Mouse (Mus musculus): ENCODE measurements around the gene Atxn2. TPM values are rescaled to one million over a fixed set of nuclear protein-coding genes. Genes with fewer than 3 reads are reported as not detected.
A peak's percentile ranks its signal among the peaks of the same experiment; 100 is the strongest.
"Not testable (repeated sequence)": the region's sequence is repeated elsewhere in the genome, so short reads cannot be mapped to it uniquely, and the experiment has no call there.

Gene Atxn2
- total and polyA plus RNA-seq, 2 experiments from 2014 or later, result 80.3 to 92.3 TPM

DNA sequence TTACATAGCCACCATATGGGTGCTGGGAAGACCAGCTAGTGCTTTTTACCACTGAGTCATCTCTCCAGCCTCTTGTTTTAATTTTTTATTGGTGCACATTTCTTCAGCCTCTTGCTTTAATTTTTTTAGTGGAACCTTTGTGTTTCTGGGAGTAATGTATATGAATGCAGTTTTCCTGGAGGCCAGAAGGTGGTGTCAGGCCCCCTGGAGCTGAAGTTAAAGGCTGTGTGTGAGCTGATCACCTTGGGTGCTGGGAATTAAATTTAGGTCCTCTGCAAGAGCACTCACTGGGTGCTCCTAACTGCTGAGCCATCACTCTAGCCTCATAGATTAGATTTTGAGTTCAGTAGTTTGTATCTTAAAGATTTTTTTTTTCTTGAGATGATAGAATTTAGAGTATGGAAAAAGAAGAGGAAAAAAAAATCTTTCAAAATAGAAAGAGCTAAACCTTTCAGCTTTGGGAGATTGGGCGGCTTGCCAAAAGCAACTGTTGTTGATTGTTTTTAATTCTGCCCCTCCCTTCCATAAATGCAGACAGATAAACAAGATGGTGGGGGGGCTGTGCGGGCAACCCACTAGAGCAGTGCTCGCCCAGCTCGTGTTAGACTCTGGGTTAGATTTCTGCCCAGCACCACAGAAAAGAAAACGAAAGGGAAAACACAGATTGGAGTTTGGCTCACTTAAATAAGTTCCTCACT is 9.9 kb downstream of the Atxn2 start:
- WGBS, result 78% methylated on average over 5 of the region's 5 CpGs
- H3K36me3 ChIP-seq (ENCODE audit: insufficient read depth), result no peaks in the 10 kb centered on the region
- ATAC-seq, result no peak
- H3K9ac ChIP-seq, result no peak overlapping the region
- no peak overlapping the region for H3K4me3 ChIP-seq (ENCODE audit: low read depth, low read length)
- H3K27me3 ChIP-seq (ENCODE audit: insufficient read depth, low read length), result no peaks in the 10 kb centered on the region
- 0 out of 2 replicates have a peak, but pooled peaks have one; percentile 8 for TF ChIP-seq CTCF (IDR thresholded peaks at IDR 0.05; ENCODE audit: low read depth)
- H3K27ac ChIP-seq (ENCODE audit: low read depth, low read length), result no peak overlapping the region
- H3K4me1 ChIP-seq (ENCODE audit: insufficient read depth), result peaks cover 9% of the 10 kb centered on the region; the same call in 1 of the 2 replicates
- no peak overlapping the region for H3K4me2 ChIP-seq (ENCODE audit: low read depth)
- DNase-seq, result no peak
- H3K9me3 ChIP-seq (ENCODE audit: low read length), result no peaks in the 10 kb centered on the region

DNA sequence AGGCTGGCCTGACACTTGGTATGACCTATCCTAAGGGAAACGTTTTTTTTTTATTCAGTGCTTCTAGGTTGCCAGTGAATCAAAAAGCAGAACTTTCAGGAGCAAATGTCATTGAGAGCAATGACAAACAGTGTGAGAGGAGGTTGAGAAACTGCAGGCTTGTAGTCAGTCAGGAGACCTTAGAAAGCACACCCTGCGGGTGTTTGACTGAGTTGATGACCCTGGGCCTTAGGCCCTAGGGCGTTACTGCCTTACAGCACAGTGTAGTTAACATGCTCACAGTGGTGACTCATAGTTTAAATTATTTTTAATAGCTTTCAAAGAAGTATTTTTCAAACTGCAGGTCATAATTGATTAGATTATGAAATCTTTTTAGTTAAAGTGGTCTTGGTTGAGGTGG is 10.7 kb downstream of the Atxn2 start:
- H3K4me3 ChIP-seq (ENCODE audit: low read depth, low read length), result no peak overlapping the region
- H3K9me3 ChIP-seq (ENCODE audit: low read length), result no peaks in the 10 kb centered on the region
- no peak overlapping the region for H3K9ac ChIP-seq
- no peak overlapping the region for H3K4me2 ChIP-seq (ENCODE audit: low read depth)
- H3K36me3 ChIP-seq (ENCODE audit: insufficient read depth), result no peaks in the 10 kb centered on the region
- ATAC-seq (no peak), DNase-seq (no peak)
- no peak for TF ChIP-seq CTCF (IDR thresholded peaks at IDR 0.05; ENCODE audit: low read depth)
- 0 out of 2 replicates have a peak, but pooled peaks cover 2% of the 10 kb centered on the region for H3K4me1 ChIP-seq (ENCODE audit: insufficient read depth)
- H3K27me3 ChIP-seq (ENCODE audit: insufficient read depth, low read length), result no peaks in the 10 kb centered on the region
- H3K27ac ChIP-seq (ENCODE audit: low read depth, low read length), result no peak overlapping the region
- WGBS, result 79% methylated on average over 3 of the region's 3 CpGs

DNA sequence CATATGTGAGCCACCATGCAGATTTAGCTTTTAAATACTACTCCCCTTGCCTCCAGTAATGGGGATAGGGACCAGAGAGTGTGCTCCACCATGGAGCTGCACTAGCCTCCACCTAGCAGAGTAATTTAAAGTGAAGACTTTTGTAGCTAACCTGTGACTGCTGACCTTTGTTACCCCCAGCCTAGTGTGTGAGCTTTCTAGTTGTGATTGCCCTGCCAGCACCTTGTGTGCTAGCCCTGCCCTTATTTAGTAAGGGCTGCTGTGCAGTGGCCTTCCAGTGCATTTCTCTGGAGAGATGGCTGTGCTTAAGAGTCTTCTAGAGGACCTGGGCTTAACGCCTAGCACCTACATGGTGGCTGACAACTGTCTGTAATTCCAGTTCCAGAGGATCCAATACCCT is 13.5 kb downstream of the Atxn2 start:
- TF ChIP-seq CTCF (IDR thresholded peaks at IDR 0.05; ENCODE audit: low read depth), result no peak
- H3K9ac ChIP-seq, result no peak overlapping the region
- no peak overlapping the region for H3K27ac ChIP-seq (ENCODE audit: low read depth, low read length)
- H3K27me3 ChIP-seq (ENCODE audit: insufficient read depth, low read length), result no peaks in the 10 kb centered on the region
- H3K9me3 ChIP-seq (ENCODE audit: low read length), result no peaks in the 10 kb centered on the region
- ATAC-seq (no peak), DNase-seq (no peak)
- H3K4me2 ChIP-seq (ENCODE audit: low read depth), result no peak overlapping the region
- H3K4me3 ChIP-seq (ENCODE audit: low read depth, low read length), result no peak overlapping the region
- no peaks in the 10 kb centered on the region for H3K36me3 ChIP-seq (ENCODE audit: insufficient read depth)
- no peaks in the 10 kb centered on the region for H3K4me1 ChIP-seq (ENCODE audit: insufficient read depth)
- 91% methylated on average over 1 of the region's 1 CpGs for WGBS

DNA sequence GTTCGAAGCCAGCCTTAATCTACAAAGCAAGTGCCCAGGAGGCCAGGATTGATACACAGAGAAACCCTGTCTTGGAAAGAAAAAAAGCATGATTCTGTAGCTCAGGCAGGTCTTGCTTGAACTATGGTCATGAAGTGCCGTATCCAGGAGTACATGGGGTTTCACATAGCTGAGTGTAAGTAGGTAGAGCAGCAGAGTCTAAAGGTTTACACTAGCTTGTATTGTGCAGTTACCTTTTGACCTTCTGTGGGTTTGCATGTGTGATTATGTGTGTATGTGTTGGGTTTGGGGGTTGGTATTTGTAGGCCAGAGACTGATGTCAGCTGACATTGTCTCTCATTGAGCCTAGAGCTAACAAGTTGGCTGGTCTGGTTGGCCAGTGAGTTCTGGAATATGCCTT is 18.9 kb downstream of the Atxn2 start:
- DNase-seq, result no peak
- H3K4me1 ChIP-seq (ENCODE audit: insufficient read depth), result no peaks in the 10 kb centered on the region
- H3K27ac ChIP-seq (ENCODE audit: low read depth, low read length), result no peak overlapping the region
- H3K4me2 ChIP-seq (ENCODE audit: low read depth), result no peak overlapping the region
- no peaks in the 10 kb centered on the region for H3K36me3 ChIP-seq (ENCODE audit: insufficient read depth)
- no peak for TF ChIP-seq CTCF (IDR thresholded peaks at IDR 0.05; ENCODE audit: low read depth)
- H3K9ac ChIP-seq, result no peak overlapping the region
- no peaks in the 10 kb centered on the region for H3K9me3 ChIP-seq (ENCODE audit: low read length)
- 99% methylated on average over 2 of the region's 2 CpGs for WGBS
- ATAC-seq, result no peak
- no peaks in the 10 kb centered on the region for H3K27me3 ChIP-seq (ENCODE audit: insufficient read depth, low read length)
- H3K4me3 ChIP-seq (ENCODE audit: low read depth, low read length), result no peak overlapping the region

DNA sequence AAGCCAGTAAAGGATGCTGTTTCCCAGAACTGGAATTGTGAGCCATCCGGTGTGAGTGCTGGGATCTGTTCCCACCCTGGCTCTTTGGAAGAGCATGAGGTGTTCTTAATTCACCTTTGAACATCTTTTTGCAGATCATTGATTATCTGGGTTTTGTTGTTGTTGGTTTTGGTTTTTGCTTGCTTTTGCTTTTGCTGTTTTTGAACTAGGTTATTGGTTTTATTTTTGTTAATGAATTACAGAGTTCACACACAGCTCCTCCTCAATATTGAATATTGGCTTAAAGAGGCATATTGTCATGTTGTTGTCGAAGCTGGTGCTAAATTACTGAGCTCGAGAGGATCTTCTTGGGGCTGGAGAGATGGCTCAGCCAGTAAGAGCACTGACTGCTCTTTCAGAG is 25.5 kb downstream of the Atxn2 start:
- no peak for TF ChIP-seq CTCF (IDR thresholded peaks at IDR 0.05; ENCODE audit: low read depth)
- DNase-seq (no peak), ATAC-seq (no peak)
- H3K27ac ChIP-seq (ENCODE audit: low read depth, low read length), result no peak overlapping the region
- no peak overlapping the region for H3K4me2 ChIP-seq (ENCODE audit: low read depth)
- no peaks in the 10 kb centered on the region for H3K36me3 ChIP-seq (ENCODE audit: insufficient read depth)
- H3K27me3 ChIP-seq (ENCODE audit: insufficient read depth, low read length), result no peaks in the 10 kb centered on the region
- 87% methylated on average over 3 of the region's 3 CpGs for WGBS
- H3K4me3 ChIP-seq (ENCODE audit: low read depth, low read length), result no peak overlapping the region
- no peaks in the 10 kb centered on the region for H3K4me1 ChIP-seq (ENCODE audit: insufficient read depth)
- no peaks in the 10 kb centered on the region for H3K9me3 ChIP-seq (ENCODE audit: low read length)
- no peak overlapping the region for H3K9ac ChIP-seq

DNA sequence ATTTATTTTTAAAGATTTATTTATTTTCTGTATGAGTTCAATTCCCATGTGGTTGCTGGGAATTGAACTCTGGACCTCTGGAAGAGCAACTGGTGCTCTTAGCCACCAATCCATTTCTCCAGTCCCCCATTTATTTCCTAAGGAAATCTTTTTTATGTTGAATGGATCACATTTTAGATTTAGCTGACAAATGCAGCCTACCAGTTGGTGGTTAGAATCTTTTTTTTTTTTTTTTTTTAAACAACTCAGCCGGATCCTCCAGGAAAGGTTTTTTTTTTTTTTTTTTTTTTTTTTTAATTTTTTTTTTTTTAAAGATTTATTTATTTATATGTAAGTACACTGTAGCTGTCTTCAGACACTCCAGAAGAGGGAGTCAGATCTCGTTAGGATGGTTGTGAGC is 27.0 kb downstream of the Atxn2 start:
- H3K4me2 ChIP-seq (ENCODE audit: low read depth); DNase-seq; H3K9me3 ChIP-seq (ENCODE audit: low read length); H3K4me1 ChIP-seq (ENCODE audit: insufficient read depth); ATAC-seq; H3K36me3 ChIP-seq (ENCODE audit: insufficient read depth); H3K9ac ChIP-seq; H3K27me3 ChIP-seq (ENCODE audit: insufficient read depth, low read length); H3K27ac ChIP-seq (ENCODE audit: low read depth, low read length); H3K4me3 ChIP-seq (ENCODE audit: low read depth, low read length): not testable (repeated sequence)
- WGBS, result 60% methylated on average over 1 of the region's 2 CpGs

DNA sequence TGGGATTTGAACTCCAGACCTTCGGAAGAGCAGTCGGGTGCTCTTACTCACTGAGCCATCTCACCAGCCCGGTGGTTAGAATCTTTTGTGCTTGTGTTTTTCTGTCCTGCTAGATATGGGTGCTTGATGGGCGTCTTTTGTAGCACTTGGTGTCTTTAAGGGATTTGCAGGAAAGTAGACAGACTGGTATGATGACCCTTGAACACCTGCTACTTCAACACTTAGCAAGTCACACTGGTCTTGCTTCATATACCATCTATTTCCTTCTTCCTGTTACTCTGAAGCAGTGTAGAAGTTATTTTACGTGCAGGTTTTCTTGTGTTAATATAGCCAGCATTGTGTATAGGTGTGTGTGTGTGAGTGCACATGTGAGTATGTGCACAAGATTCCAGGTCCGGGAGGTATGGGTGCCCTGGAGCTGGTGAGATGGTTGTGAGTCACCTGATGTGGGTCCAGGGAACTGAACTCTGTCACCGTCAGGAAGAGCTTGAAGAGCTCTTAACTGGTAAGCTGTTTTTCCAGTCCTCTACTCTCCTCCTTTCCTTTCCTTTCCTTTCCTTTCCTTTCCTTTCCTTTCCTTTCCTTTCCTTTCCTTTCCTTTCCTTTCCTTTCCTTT is 27.5 kb downstream of the Atxn2 start:
- H3K27ac ChIP-seq (ENCODE audit: low read depth, low read length), result no peak overlapping the region
- H3K27me3 ChIP-seq (ENCODE audit: insufficient read depth, low read length), result no peaks in the 10 kb centered on the region
- ATAC-seq (no peak), DNase-seq (no peak)
- H3K9me3 ChIP-seq (ENCODE audit: low read length), result no peaks in the 10 kb centered on the region
- WGBS, result 97% methylated on average over 7 of the region's 7 CpGs
- no peak overlapping the region for H3K4me3 ChIP-seq (ENCODE audit: low read depth, low read length)
- no peak for TF ChIP-seq CTCF (IDR thresholded peaks at IDR 0.05; ENCODE audit: low read depth)
- H3K4me1 ChIP-seq (ENCODE audit: insufficient read depth), result no peaks in the 10 kb centered on the region
- H3K4me2 ChIP-seq (ENCODE audit: low read depth), result no peak overlapping the region
- no peaks in the 10 kb centered on the region for H3K36me3 ChIP-seq (ENCODE audit: insufficient read depth)
- no peak overlapping the region for H3K9ac ChIP-seq

Measured in forebrain, postnatal 0 days (tissue).